Mouse (Mus musculus): ENCODE data around the gene Olfml3. TPM values are rescaled to one million over a fixed set of nuclear protein-coding genes. Genes with fewer than 3 reads are reported as not detected.

Gene Olfml3
- total RNA-seq, 2 experiments from 2014 or later: 13.6 to 14.2 TPM

DNA sequence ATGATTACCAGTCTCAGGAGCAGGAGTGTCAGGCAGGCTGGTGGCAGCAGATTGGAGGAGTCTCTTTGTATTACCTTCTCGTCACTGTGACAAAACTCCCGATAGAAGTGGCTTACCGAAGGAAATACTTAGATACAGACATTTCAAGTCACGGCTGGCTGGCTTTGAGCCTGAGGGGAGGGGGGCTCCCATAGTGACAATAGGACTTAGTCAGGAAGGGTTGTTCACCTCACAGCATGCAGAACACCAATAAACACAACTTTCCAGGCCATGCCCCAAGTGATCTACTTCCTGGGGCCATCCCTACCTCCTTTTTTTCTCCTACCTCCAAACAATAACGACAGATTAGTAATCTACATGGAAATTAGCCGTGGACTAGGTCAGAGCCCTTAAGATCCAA is 59.0 kb downstream of the Olfml3 start:
- DNase-seq (ENCODE audit: low spot score in 2 of 2): no peak
- Histone ChIP-seq H3K4me3 (no peak overlapping the region), H3K27ac (no peak overlapping the region)
- no peak for TF ChIP-seq CTCF (conservative IDR thresholded peaks at IDR 0.05)

DNA sequence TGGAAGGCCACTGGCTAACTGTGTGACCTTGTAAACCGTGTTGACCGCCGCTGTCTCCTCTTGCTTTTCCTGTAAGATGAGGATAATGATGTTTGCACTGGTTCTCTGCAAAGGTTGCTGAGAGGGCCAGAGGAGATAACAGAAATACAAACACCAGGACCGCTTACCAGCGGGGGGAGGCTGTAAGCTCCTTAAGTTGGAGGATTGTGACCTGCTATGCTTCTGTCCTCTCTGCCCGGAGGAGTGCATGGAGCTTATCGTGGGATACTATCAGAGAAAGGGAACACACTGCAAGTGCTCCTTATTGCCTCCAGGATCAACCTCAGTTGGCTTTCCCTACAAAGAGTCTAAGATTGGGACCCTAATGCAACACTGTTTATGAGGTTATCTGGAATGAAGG is 65.1 kb downstream of the Olfml3 start:
- no peak overlapping the region for H3K4me3 ChIP-seq
- no peak for TF ChIP-seq CTCF (conservative IDR thresholded peaks at IDR 0.05)
- DNase-seq (ENCODE audit: low spot score in 2 of 2): no peak
- H3K27ac ChIP-seq: no peak overlapping the region

Other genes with a start within 250 kb of the Olfml3 start
- gene Syt6, start 162.8 kb downstream of the Olfml3 start, total RNA-seq (2021): 1 to 10 TPM; 6.2 to 6.3 TPM
- gene Atg4a-ps, start 91.9 kb downstream of the Olfml3 start, total RNA-seq (2021): 1 to 10 TPM in 1 of 2 experiments, not detected in 1; 1.9 TPM
- not detected for gene Gm10964, start 1.4 kb upstream of the Olfml3 start, total RNA-seq (2021)
- gene Hipk1, start 53.6 kb upstream of the Olfml3 start, total RNA-seq (2021): 100 to 1,000 TPM; 128 to 134 TPM
- 1 to 10 TPM; 9.8 to 10.0 TPM for gene Dclre1b, start 71.4 kb upstream of the Olfml3 start, total RNA-seq (2021)
- 10 to 100 TPM; 12.7 to 13.3 TPM for gene Ap4b1, start 71.5 kb upstream of the Olfml3 start, total RNA-seq (2021)
- under 1 TPM; 0.27 to 0.31 TPM for gene Gm43064, start 71.6 kb upstream of the Olfml3 start, total RNA-seq (2021)
- 1 to 10 TPM; 1.5 to 2.0 TPM for gene Bcl2l15, start 94.6 kb upstream of the Olfml3 start, total RNA-seq (2021)
- 1 to 10 TPM in 1 of 2 experiments, under 1 TPM in 1; 0.88 to 2.0 TPM for gene Ptpn22, start 121.8 kb upstream of the Olfml3 start, total RNA-seq (2021)
- gene Rsbn1, start 176.1 kb upstream of the Olfml3 start, total RNA-seq (2021): 10 to 100 TPM; 21.1 to 22.0 TPM
- gene Phtf1, start 230.1 kb upstream of the Olfml3 start, total RNA-seq (2021): 10 to 100 TPM; 42.2 to 43.2 TPM

All from layer of hippocampus, adult 2 months (tissue).